Mouse (Mus musculus) hindbrain, embryonic 11.5 days (tissue): ENCODE measurements at regions not wholly inside any gene's neighbourhood (a gene's known extent, or its start where the extent isn't known, plus 50 kb on each side); places are given as distances from the start of the nearest gene placed in this dataset.

Experiments
- ATAC-seq: fragments of 200-750 bp; cut with Nextera tagmentation; 2 replicates; pipeline ENCODE4 v1.8.0; 2017; ENCODE audit warnings: mild to moderate bottlenecking, moderate TSS enrichment, moderate library complexity; ENCODE audit not compliant: low FRiP score
- DNase-seq: peaks from one replicate; pipeline ENCODE4 v3.0.0-alpha.2; 2015; ENCODE audit warnings: low spot score
- H3K27ac ChIP-seq: fragments of 300-500 bp; sonication (generic); 2 replicates; pipeline ENCODE4 v1.5.1; 2014; ENCODE audit warnings: mild to moderate bottlenecking, low read depth, low read length
- H3K27me3 ChIP-seq: fragments of 300-500 bp; sonication (generic); 2 replicates; pipeline ENCODE4 v1.6.1; 2014; ENCODE audit warnings: mild to moderate bottlenecking, low read length, moderate library complexity, mixed read lengths; ENCODE audit not compliant: control insufficient read depth, insufficient read depth
- H3K36me3 ChIP-seq: fragments of 300-500 bp; sonication (generic); 2 replicates; pipeline ENCODE4 v1.6.1; 2014; ENCODE audit warnings: mild to moderate bottlenecking, low read length, moderate library complexity, mixed read lengths; ENCODE audit not compliant: control insufficient read depth, insufficient read depth
- H3K4me1 ChIP-seq: fragments of 300-500 bp; sonication (generic); replicated peaks from 2 replicates; pipeline ENCODE4 v1.6.1; 2014; ENCODE audit warnings: low read length, mixed read lengths; ENCODE audit not compliant: control insufficient read depth, insufficient read depth
- H3K4me2 ChIP-seq: fragments of 300-500 bp; sonication (generic); replicated peaks from 2 replicates; pipeline ENCODE4 v1.6.1; 2014; ENCODE audit warnings: mild to moderate bottlenecking, low read depth, low read length
- H3K4me3 ChIP-seq: fragments of 300-500 bp; sonication (generic); 2 replicates; pipeline ENCODE4 v1.5.1; 2014; ENCODE audit warnings: low read depth, low read length
- H3K9ac ChIP-seq: fragments of 300-500 bp; sonication (generic); 2 replicates; pipeline ENCODE4 v1.6.1; 2014; ENCODE audit warnings: low read depth, low read length
- H3K9me3 ChIP-seq: fragments of 300-500 bp; sonication (generic); 2 replicates; pipeline ENCODE4 v1.6.1; 2016; ENCODE audit warnings: low read length; ENCODE audit not compliant: control insufficient read depth
- WGBS: fragments of 180-500 bp; shearing (Covaris S2); extraction: QIAGEN DNeasy Blood & Tissue Kit; methylation state at CpG from one replicate; pipeline ENCODE4 v1.1.7; 2014; 5-methylcytosine and 5-hydroxymethylcytosine counted together

DNA sequence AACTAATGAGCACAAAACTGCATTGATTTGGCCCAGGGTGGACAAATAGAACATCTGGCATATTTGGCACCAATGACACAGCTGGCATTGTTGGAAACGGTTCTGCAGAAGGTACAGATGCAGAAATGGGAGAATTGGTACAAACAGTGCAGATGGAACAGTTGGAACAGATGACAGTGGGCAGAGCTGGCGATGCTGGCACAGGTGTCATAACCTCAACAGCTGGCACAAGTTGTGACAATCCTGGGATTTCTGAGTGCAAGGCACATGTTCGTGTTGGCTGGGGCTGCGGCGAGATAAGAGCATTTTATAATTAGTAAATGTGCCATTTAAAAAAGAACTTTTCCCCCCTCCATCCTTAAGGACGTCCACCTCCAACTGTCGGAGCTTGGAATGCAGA lies 77.8 kb upstream of the Zbtb18 start:
- H3K9me3 ChIP-seq: no peaks in the 10 kb centered on the region
- no peak overlapping the region for H3K4me3 ChIP-seq
- DNase-seq (no peak), ATAC-seq (no peak)
- H3K4me1 ChIP-seq: no peaks in the 10 kb centered on the region
- 85% methylated on average over 7 of the region's 7 CpGs for WGBS
- H3K27ac ChIP-seq: no peak overlapping the region
- no peaks in the 10 kb centered on the region for H3K36me3 ChIP-seq
- H3K27me3 ChIP-seq: no peaks in the 10 kb centered on the region
- no peak overlapping the region for H3K9ac ChIP-seq
- no peak overlapping the region for H3K4me2 ChIP-seq

DNA sequence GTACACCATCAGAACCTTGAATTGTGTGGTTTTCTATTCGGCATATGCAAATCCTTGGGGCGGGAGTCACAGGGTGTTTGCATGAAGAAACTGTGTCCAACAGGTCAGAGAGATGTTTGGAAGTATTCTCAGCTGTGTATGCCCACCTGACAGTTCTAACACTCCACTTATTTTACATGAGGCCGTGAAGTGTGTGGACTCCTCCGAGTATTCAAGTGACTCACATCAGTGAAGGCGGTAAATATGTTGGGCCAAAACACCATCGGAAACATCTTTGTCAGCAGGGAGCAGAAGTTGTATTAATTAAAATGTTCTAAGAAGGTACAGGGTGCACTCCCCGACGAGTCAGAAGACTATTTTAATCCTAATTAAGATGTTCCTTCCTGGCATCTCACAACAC lies 79.8 kb upstream of the Zbtb18 start:
- ATAC-seq (no peak), DNase-seq (no peak)
- no peaks in the 10 kb centered on the region for H3K4me1 ChIP-seq
- H3K9ac ChIP-seq: no peak overlapping the region
- no peak overlapping the region for H3K4me3 ChIP-seq
- H3K9me3 ChIP-seq: no peaks in the 10 kb centered on the region
- no peaks in the 10 kb centered on the region for H3K36me3 ChIP-seq
- no peaks in the 10 kb centered on the region for H3K27me3 ChIP-seq
- no peak overlapping the region for H3K27ac ChIP-seq
- no peak overlapping the region for H3K4me2 ChIP-seq
- WGBS: 92% methylated on average over 8 of the region's 8 CpGs

DNA sequence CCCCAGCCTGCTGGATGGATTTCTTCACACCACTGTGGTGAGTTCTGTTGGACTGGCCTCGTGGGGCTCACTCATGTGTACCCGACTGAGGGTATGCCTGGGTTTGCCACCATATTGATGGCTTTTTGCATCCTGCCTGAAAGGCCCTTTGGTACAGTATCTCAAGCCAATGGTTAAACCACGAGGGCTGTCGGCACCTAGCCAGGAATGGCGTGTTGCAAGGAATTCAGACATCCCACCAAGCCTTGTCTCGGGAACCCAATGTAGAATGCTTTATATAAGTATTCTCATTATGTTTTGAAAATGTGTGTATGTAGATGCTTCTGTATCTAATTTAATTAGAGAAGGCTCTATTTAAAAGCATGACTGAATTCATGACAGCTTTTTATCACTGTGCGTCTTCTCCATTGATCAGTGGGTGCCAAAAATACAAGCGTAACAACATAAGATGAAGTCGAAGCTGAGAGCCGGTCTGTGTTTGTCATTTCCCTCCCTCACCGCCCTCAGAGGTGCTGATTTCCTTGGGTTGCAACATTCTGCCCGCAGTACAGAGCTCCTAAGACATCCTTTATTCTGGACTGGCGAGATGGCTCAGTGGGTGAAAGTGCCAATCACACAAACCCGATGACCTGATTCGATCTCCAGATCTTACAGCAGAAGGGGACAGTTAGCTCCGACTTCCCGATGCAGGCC lies 90.5 kb upstream of the Akt3 start:
- H3K9me3 ChIP-seq: no peaks in the 10 kb centered on the region
- H3K9ac ChIP-seq: no peak overlapping the region
- no peaks in the 10 kb centered on the region for H3K27me3 ChIP-seq
- H3K4me3 ChIP-seq: no peak overlapping the region
- H3K4me2 ChIP-seq: no peak overlapping the region
- no peak for DNase-seq
- H3K4me1 ChIP-seq: no peaks in the 10 kb centered on the region
- no peak for ATAC-seq
- no peak overlapping the region for H3K27ac ChIP-seq
- 91% methylated on average over 17 of the region's 17 CpGs for WGBS
- no peaks in the 10 kb centered on the region for H3K36me3 ChIP-seq

DNA sequence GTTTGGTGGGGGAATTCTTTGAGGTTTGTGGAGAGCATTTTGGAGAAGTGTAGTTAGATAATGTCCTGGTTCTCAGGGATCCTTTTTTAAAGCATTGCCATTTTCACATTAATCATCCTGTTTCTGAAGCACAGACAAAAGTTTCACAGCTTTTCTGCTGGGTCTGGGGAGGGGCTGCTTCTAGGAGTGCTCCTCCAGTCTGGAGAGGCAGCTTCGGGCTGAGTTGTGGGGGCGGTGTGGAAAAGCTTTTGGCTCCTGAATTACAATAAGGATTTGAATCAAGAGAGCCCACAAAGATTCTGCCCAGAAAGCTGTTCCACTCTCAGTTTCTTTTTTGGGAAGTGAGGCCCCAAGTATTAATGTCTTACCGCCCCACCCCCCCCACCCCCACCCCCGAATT lies 89.2 kb upstream of the Akt3 start:
- ATAC-seq (no peak), DNase-seq (no peak)
- Histone ChIP-seq H3K27ac (no peak overlapping the region), H3K9ac (no peak overlapping the region), H3K27me3 (no peaks in the 10 kb centered on the region), H3K4me2 (no peak overlapping the region), H3K4me3 (no peak overlapping the region), H3K9me3 (no peaks in the 10 kb centered on the region), H3K4me1 (no peaks in the 10 kb centered on the region), H3K36me3 (no peaks in the 10 kb centered on the region)
- WGBS: 41% methylated on average over 4 of the region's 4 CpGs

DNA sequence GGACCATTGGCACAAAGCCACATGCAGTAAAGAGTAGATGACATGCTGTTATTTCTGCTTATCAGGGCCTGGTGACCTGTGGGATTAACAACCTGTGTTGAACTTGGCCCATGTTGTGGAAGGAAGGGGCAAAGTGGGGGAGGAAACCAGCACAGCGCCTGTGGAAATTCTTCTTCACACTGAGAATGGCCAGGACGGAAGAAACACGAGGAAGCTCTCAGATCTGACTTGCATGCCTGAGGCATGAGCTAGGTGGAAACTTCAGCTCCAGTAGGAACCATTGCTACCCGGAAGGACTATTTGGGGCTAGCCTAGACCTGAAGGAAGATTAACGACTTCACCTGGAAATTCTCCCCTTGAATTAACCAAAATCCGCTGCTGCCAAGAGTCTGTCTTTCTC lies 88.5 kb upstream of the Akt3 start:
- Histone ChIP-seq H3K36me3 (no peaks in the 10 kb centered on the region), H3K4me1 (no peaks in the 10 kb centered on the region)

DNA sequence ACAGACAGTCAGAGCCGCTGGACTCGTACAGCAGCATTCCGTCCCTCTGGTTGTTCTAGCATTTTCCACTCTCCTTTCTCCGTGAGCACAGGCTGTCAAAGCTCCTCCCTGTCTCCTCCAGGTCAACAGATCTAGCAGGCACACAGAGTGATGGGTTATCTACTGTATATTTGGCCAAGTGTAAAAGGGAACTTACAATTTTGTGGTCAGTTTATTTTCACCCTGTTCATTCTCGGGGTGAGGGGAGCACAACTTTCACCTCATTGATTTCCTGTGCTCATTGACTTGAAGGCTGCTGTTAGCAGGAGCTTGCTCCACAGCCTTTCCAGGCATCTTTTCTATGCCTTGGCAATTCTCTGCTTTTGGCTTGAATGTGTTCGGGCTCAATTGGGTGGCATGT lies 87.5 kb upstream of the Akt3 start:
- H3K27ac ChIP-seq: no peak overlapping the region
- no peak overlapping the region for H3K4me2 ChIP-seq
- no peaks in the 10 kb centered on the region for H3K27me3 ChIP-seq
- H3K9me3 ChIP-seq: no peaks in the 10 kb centered on the region
- H3K4me3 ChIP-seq: no peak overlapping the region
- 93% methylated on average over 6 of the region's 6 CpGs for WGBS
- no peaks in the 10 kb centered on the region for H3K4me1 ChIP-seq
- H3K36me3 ChIP-seq: no peaks in the 10 kb centered on the region
- no peak overlapping the region for H3K9ac ChIP-seq
- ATAC-seq: no peak
- DNase-seq: no peak

More for the DNA sequence above, 88.5 kb upstream of the Akt3 start:
- ATAC-seq (no peak), DNase-seq (no peak)
- Histone ChIP-seq H3K4me3 (no peak overlapping the region), H3K9me3 (no peaks in the 10 kb centered on the region), H3K4me2 (no peak overlapping the region), H3K27ac (no peak overlapping the region), H3K27me3 (no peaks in the 10 kb centered on the region), H3K9ac (no peak overlapping the region)
- 73% methylated on average over 6 of the region's 6 CpGs for WGBS

DNA sequence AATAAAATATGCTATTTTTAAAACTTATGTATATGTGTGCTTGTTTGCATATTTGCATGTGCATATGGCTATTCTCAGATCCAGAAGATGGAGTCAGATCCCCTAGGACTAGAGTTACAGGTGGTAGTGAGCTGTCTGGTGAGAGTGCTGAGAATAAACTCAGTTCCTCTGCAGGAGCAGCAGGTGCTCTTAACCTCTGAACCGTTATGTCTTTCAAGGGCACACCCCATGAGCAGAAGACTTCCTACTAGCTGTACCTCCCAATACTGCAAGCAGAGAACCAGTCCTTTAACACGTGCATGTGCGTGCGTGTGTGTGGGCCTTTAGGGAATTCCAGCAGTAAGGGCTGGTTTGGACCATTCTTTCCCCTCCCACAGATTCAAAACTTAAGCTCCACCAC lies 85.9 kb upstream of the Akt3 start:
- 79% methylated on average over 4 of the region's 4 CpGs for WGBS
- Histone ChIP-seq H3K27me3 (no peaks in the 10 kb centered on the region), H3K9ac (no peak overlapping the region), H3K27ac (no peak overlapping the region), H3K4me1 (no peaks in the 10 kb centered on the region), H3K36me3 (no peaks in the 10 kb centered on the region), H3K4me2 (no peak overlapping the region), H3K9me3 (no peaks in the 10 kb centered on the region), H3K4me3 (no peak overlapping the region)
- DNase-seq: no peak
- ATAC-seq: no peak

DNA sequence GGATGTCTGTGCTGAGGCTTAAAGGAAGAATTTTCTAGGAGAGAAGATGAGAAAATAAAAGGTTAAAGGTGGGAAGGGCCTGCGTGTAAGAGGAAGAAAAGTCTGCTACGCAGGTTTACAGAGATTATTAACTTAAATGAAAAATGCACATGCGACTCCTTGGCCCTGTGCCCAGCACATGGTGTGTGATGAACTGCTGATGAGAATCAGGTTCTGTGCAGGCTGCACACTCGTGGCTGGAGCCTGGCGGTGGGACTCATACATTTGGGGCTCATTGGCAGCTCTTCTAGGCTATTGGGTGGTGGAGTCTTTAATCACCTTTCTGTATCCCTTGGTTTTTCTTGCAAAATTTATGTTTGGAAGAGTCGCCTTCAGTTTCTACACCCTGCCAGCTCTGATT lies 85.1 kb upstream of the Akt3 start:
- Histone ChIP-seq H3K9me3 (no peaks in the 10 kb centered on the region), H3K4me3 (no peak overlapping the region), H3K36me3 (no peaks in the 10 kb centered on the region), H3K4me2 (no peak overlapping the region), H3K4me1 (peaks cover 4% of the 10 kb centered on the region; the same call in 1 of the 2 replicates), H3K27ac (no peak overlapping the region), H3K9ac (no peak overlapping the region), H3K27me3 (no peaks in the 10 kb centered on the region)
- ATAC-seq: no peak
- 61% methylated on average over 6 of the region's 6 CpGs for WGBS
- no peak for DNase-seq

DNA sequence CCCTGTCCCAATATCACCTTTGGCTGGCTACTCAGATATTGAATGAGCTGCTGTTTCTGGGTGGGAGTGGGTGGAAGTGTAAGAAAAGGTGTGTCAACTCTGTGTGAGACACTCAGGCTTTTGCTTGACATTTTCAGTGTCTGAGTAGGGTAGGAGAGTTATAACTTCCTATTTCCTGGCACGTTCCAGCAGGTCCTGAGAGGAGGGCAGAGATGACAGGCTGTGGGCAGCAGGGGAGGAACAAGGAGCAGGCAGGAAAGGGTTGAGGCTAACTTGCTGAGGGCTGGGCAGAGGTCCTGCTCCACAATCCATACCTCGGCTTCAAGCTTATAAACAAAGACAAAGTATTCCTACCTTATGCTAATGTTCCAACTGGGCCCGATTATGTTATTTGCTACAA lies 82.2 kb upstream of the Akt3 start:
- DNase-seq (no peak), ATAC-seq (no peak)
- 91% methylated on average over 3 of the region's 3 CpGs for WGBS
- Histone ChIP-seq H3K4me1 (peaks cover 6% of the 10 kb centered on the region; the same call in 1 of the 2 replicates), H3K27ac (no peak overlapping the region), H3K9me3 (no peaks in the 10 kb centered on the region), H3K4me2 (no peak overlapping the region), H3K36me3 (no peaks in the 10 kb centered on the region), H3K27me3 (no peaks in the 10 kb centered on the region), H3K9ac (no peak overlapping the region), H3K4me3 (no peak overlapping the region)
